Mouse (Mus musculus) ES-E14 (cell line): ENCODE measurements around the gene Cyp26b1.

Source experiments
- CHD2 ChIP-seq: IDR thresholded peaks from 2 replicates; pipeline ENCODE4 v1.6.1; 2014; ENCODE audit warnings: mild to moderate bottlenecking, low read depth, low read length, inconsistent platforms
- HCFC1 ChIP-seq: IDR thresholded peaks from 2 replicates; pipeline ENCODE4 v1.6.1; 2012; ENCODE audit warnings: low read length, inconsistent platforms, borderline replicate concordance; ENCODE audit not compliant: insufficient read depth
- MAFK ChIP-seq: IDR thresholded peaks from 2 replicates; pipeline ENCODE4 v1.6.1; 2014; ENCODE audit warnings: mild to moderate bottlenecking, low read depth, low read length, inconsistent platforms; ENCODE audit not compliant: insufficient read depth
- ZC3H11A ChIP-seq: IDR thresholded peaks from 2 replicates; pipeline ENCODE4 v1.6.1; 2012; ENCODE audit warnings: low read depth, mild to moderate bottlenecking, inconsistent platforms, low read length, borderline replicate concordance
- ZNF384 ChIP-seq: IDR thresholded peaks from 2 replicates; pipeline ENCODE4 v1.6.1; 2012; ENCODE audit warnings: low read depth, low read length, inconsistent platforms

DNA sequence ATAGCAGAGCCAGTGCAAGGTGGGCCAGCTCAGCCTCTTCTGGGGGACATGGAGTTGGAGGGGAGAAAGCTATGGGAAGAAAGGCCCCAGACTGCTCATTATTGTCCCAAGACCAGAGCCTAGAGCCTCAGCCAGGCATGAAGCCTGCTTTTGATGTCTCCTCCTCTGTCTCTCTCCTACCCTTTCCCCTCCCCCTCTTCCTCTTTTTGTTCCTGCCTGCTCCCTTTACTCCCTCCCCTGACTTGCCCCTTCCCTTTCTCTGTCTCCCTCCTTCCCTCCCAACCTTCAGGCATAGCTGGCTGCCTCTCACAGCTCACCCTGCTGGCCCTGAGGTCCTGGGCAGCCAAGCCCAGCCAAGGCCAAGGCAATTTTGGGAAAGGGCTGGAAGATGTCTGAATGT, 24.1 kb downstream of the Cyp26b1 start:
- no peak for TF ChIP-seq HCFC1
- no peak for TF ChIP-seq ZNF384
- no peak for TF ChIP-seq CHD2
- TF ChIP-seq ZC3H11A = no peak
- no peak for TF ChIP-seq MAFK
